Mouse (Mus musculus): Measurements from ENCODE around the gene Fetub.

- TF ChIP-seq CTCF (IDR thresholded peaks at IDR 0.05; ENCODE audit: extremely low read depth, insufficient read depth, low read length) (no peak), POLR2A (IDR thresholded peaks at IDR 0.05; ENCODE audit: extremely low read depth, insufficient read depth, low read length) (no peak)
Measured at GRCm38 (mm10) chr16:22937631-22938030, 19.5 kb downstream of the Fetub start.
